Mouse (Mus musculus): ENCODE results near the gene Rflnb.

The Rflnb gene

GRCm38 (mm10) chr11:75990965-75991835 is 36.4 kb downstream of the Rflnb start:
- DNase-seq (ENCODE audit: low spot score in 2 of 2) = no peak

DNA sequence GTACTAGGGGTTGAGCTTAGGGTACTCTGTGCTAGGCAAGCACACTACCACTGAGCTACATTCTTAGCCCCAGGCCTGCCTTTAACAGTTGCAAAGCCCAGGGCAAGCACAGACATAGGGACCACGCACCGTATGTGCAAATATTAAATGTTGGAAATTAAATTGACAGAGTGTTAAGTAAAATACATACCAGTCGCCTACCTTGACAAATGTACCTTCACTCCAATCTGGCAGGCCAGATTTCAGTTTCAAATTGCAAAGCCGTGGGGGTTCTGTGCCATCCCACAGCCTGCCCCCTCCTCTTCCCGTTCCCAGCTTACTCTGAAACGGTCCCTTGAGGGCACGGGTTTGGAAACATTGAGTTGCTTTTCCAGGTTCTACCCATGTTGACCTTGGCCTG is 41.6 kb downstream of the Rflnb start:
- no peak for DNase-seq (ENCODE audit: low spot score in 2 of 2)

DNA sequence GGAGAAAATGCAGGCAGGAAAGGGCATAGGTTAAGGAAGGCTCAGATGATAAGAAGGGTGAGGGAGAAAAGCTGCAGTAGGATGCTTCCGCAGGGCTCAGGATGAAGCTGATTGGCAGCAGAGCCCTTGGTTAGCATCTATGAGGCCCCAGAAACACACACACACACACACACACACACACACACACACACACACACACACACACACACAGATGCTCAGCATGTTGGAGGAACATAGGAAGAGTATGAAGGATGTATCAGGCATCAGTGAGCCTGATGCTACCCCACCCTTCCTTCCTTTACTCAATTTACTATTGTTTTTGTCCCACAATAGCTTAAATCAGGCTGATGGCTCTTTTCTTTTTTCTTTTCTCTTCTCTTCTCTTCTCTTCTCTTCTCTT is 43.0 kb downstream of the Rflnb start:
- DNase-seq (ENCODE audit: low spot score in 2 of 2) = no peak

DNA sequence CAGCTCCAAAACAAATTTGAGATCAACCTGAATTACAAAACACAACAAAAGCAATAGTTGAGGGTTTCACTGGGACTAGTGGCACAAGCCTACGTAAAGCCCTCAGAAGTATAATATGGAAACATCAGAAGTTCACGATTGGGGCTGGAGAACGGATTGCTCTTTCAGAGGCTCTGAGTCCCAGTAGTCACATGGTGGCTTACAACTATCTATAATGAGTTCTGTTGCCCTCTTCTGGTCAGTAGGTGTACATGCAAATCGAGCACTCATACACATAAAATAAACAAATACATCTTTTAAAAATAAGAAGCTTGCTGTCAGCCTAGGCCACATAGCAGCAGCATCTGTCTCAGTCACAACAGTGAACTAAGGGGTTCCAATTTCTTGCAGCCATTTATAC is 44.4 kb downstream of the Rflnb start:
- DNase-seq (ENCODE audit: low spot score in 2 of 2) = no peak

GRCm38 (mm10) chr11:75980413-75980812 is 47.2 kb downstream of the Rflnb start:
- peak in 1 of 2 experiments; percentile 22 for DNase-seq (ENCODE audit: low spot score in 2 of 2)

DNA sequence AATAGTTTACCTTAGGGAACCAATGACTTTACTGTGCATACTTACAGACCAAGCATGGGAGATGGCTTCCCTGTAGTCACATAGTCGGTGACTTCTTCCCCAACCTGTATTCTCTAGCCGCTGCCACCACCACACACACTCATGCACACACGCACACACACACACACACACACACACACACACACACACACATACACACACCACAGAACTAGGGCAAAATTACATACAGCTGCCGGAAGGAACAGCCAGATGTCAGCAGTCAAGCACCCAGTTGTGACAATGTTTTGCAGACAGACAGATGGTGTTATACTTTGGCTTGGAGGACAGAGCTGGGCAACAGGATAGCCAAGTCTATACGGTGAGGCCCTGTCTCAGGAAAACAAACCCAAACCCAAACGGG is 49.5 kb downstream of the Rflnb start:
- DNase-seq (ENCODE audit: low spot score in 2 of 2) = peak; percentile 42 to 46

DNA sequence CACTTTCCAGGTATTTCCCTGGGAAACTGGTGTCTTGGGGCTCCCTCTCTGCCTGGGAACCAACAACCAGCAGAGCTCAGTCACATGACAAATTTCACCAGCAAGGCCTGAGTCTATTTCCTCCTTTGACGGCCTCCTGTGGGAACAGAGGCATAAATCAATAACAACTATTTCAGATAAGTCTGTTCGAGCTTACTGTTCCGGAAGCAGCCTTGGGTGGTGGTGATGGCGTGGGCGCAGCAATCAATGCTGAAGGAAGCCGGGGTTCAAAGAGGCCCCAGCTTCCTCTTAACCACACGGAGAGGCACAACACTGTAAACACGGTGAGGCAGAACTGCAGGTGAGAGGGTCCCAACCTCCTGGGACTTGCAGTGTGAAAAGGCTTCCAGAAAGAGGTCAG is 50.8 kb downstream of the Rflnb start:
- peak; percentile 73 to 76 for DNase-seq (ENCODE audit: low spot score in 2 of 2)

DNA sequence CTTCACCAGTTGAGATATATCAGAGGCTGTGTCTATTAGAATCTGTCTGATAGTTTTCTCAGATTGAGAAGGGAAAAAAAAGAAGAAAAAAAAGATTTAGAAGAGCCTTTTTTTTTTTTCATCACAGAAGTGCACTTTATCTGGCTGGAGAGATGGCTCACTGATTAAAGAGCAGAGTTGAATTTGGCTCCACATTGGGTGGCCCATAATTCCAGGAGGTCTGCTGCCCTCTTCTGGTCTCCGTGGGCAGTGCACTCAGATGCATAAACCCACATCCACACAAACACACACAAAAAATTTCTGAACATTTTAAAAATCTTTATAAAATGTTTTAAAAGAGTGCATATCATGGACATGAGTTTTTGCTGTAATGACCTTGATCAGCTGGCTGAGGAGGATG is 53.6 kb downstream of the Rflnb start:
- DNase-seq (ENCODE audit: low spot score in 2 of 2) = no peak

- DNase-seq (ENCODE audit: low spot score in 2 of 2) = no peak
These were observed 54.5 kb downstream of the Rflnb start for GRCm38 (mm10) chr11:75972916-75973567.

- no peak for DNase-seq (ENCODE audit: low spot score in 2 of 2)
These were observed 55.4 kb downstream of the Rflnb start for GRCm38 (mm10) chr11:75972188-75972587.

DNA sequence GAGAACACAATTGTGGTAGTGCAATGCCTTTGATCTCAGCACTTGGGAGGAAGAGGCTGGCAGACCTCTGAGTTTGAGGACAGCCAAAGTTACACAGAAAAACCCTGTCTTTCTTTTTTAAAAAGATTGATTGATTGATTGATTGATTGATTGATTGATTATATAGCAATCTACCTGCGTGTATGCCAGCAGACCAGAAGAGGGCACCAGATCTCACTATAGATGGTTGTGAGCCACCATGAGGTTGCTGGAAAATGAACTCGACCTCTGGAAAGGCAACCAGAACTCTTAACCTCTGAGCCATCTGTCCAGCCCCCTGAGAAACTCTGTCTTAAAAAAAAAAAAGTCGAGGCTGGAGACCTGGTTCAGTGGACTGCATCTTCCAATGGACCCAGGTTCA is 57.0 kb downstream of the Rflnb start:
- no peak for DNase-seq (ENCODE audit: low spot score in 2 of 2)
